Mouse (Mus musculus) embryo, embryonic 11 days (tissue): Measurements from ENCODE around the gene Alkbh5.

Source experiments
- DNase-seq: peaks from one replicate; pipeline ENCODE4 v3.0.0-alpha.2; 2015

The Alkbh5 gene

GRCm38 (mm10) chr11:60536180-60536858 lies at the start of gene Alkbh5:
Alkbh5 (plus strand) TSS chr11:60536381.
- DNase-seq = peak; percentile 49

- DNase-seq = no peak
Measured at GRCm38 (mm10) chr11:60492726-60493125, 43.5 kb upstream of the Alkbh5 start.

GRCm38 (mm10) chr11:60495692-60496091 lies 40.5 kb upstream of the Alkbh5 start:
- no peak for DNase-seq

GRCm38 (mm10) chr11:60507281-60507680 lies 28.9 kb upstream of the Alkbh5 start:
- DNase-seq = no peak

- DNase-seq = peak; percentile 29
Measured at GRCm38 (mm10) chr11:60508950-60509349, 27.2 kb upstream of the Alkbh5 start.

GRCm38 (mm10) chr11:60509500-60509899 lies 26.7 kb upstream of the Alkbh5 start:
- DNase-seq = peak; percentile 62

GRCm38 (mm10) chr11:60511893-60512292 lies 24.3 kb upstream of the Alkbh5 start:
- no peak for DNase-seq

GRCm38 (mm10) chr11:60512520-60512919 lies 23.7 kb upstream of the Alkbh5 start:
- no peak for DNase-seq

GRCm38 (mm10) chr11:60514941-60515340 lies 21.2 kb upstream of the Alkbh5 start:
- no peak for DNase-seq

- DNase-seq = no peak
Measured at GRCm38 (mm10) chr11:60518305-60518704, 17.9 kb upstream of the Alkbh5 start.

GRCm38 (mm10) chr11:60522027-60522426 lies 14.2 kb upstream of the Alkbh5 start:
- no peak for DNase-seq

GRCm38 (mm10) chr11:60522661-60523365 lies 13.4 kb upstream of the Alkbh5 start:
- peak; percentile 39 for DNase-seq

GRCm38 (mm10) chr11:60526461-60526860 lies 9.7 kb upstream of the Alkbh5 start:
- no peak for DNase-seq

GRCm38 (mm10) chr11:60535676-60536075 lies 505 bp upstream of the Alkbh5 start:
- DNase-seq = no peak

GRCm38 (mm10) chr11:60536859-60537467 lies 782 bp downstream of the Alkbh5 start:
- DNase-seq = peak; percentile 95

- peak; percentile 97 for DNase-seq
Measured at GRCm38 (mm10) chr11:60537468-60538347, 1.5 kb downstream of the Alkbh5 start.

- peak; percentile 50 for DNase-seq
Measured at GRCm38 (mm10) chr11:60538371-60539281, 2.4 kb downstream of the Alkbh5 start.

- no peak for DNase-seq
Measured at GRCm38 (mm10) chr11:60539540-60539939, 3.4 kb downstream of the Alkbh5 start.

- no peak for DNase-seq
Measured at GRCm38 (mm10) chr11:60540002-60540610, 3.9 kb downstream of the Alkbh5 start.

- DNase-seq = no peak
Measured at GRCm38 (mm10) chr11:60540761-60541160, 4.6 kb downstream of the Alkbh5 start.

GRCm38 (mm10) chr11:60541831-60542230 lies 5.7 kb downstream of the Alkbh5 start:
- no peak for DNase-seq
